Mouse (Mus musculus) intestine, embryonic 15.5 days (tissue): ENCODE results near the gene Gm13694. TPM values are rescaled to one million over a fixed set of nuclear protein-coding genes. Genes with fewer than 3 reads are reported as not detected.

Source experiments
- polyA plus RNA-seq: library from polyadenylated mRNA; unstranded; fragments of >200 nt; fragmentation: Nextera tagmentation; extraction: Ambion mirVana; gene quantifications from 2 replicates; pipeline ENCODE4 v1.2.1, GENCODE M21; 2015

The Gm13694 gene
- polyA plus RNA-seq, 1 experiment from 2014 or later = not detected

Other genes with a start within 250 kb of the Gm13694 start
- gene Fam171b, start 166.3 kb upstream of the Gm13694 start, polyA plus RNA-seq = 8.9 and 9.3 TPM in 2 replicates
- not detected in 2 replicates for gene Zswim2, start 37.7 kb upstream of the Gm13694 start, polyA plus RNA-seq
- not detected in 2 replicates for gene Gm13698, start 23.2 kb upstream of the Gm13694 start, polyA plus RNA-seq
- gene Gm13693, start 17.4 kb upstream of the Gm13694 start, polyA plus RNA-seq = not detected in 2 replicates
- not detected in 2 replicates for gene Gm13695, start 11.6 kb upstream of the Gm13694 start, polyA plus RNA-seq
- not detected in 2 replicates for gene Gm13696, start 5.8 kb upstream of the Gm13694 start, polyA plus RNA-seq
- not detected in 2 replicates for gene Gm13697, start 5.8 kb downstream of the Gm13694 start, polyA plus RNA-seq
- gene Gm13691, start 11.6 kb downstream of the Gm13694 start, polyA plus RNA-seq = not detected in 2 replicates